Mouse (Mus musculus): ENCODE data around the gene Unc93b1. TPM values are rescaled to one million over a fixed set of nuclear protein-coding genes. Genes with fewer than 3 reads are reported as not detected.

Gene Unc93b1
- 10.5 and 11.1 TPM in 2 replicates for polyA plus RNA-seq (2012; rRNA removed)

DNA sequence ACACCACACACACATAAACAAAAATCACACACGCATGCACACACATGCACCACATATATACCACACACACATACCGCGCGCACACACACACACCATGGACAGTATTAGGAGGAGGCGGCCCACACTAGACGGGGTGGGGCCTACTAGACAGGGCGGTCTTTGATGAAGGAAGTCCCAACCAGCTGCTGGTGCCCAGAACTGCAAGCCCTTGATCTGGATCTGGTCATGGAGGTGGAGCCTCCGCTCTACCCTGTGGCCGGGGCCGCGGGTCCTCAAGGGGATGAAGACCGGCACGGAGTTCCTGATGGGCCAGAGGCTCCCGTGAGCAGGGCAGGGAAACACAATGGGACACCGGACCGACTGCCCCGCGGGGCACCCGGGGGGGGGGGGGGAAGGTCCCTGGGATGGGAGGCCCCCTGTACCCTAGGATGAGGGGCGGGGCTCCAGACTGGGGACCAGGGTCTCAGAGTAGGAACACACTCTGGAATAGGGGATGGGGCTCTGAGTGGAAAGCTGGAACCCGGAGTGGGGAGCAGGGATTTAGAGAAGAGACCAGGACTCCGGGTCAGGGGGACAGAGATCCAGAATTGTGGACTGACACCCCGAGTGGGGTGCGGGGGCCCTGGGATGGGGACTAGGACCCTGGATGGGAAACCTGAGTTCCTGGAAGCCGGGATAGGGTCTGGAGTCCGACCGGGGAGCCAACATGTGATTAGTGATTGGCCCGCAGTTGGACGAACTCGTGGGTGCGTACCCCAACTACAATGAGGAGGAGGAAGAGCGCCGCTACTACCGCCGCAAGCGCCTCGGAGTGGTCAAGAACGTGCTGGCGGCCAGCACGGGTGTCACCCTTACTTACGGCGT is at the start of gene Unc93b1:
TSS of gene Unc93b1 (plus strand) at position 155 of the 864 bp plus-strand sequence.

DNA sequence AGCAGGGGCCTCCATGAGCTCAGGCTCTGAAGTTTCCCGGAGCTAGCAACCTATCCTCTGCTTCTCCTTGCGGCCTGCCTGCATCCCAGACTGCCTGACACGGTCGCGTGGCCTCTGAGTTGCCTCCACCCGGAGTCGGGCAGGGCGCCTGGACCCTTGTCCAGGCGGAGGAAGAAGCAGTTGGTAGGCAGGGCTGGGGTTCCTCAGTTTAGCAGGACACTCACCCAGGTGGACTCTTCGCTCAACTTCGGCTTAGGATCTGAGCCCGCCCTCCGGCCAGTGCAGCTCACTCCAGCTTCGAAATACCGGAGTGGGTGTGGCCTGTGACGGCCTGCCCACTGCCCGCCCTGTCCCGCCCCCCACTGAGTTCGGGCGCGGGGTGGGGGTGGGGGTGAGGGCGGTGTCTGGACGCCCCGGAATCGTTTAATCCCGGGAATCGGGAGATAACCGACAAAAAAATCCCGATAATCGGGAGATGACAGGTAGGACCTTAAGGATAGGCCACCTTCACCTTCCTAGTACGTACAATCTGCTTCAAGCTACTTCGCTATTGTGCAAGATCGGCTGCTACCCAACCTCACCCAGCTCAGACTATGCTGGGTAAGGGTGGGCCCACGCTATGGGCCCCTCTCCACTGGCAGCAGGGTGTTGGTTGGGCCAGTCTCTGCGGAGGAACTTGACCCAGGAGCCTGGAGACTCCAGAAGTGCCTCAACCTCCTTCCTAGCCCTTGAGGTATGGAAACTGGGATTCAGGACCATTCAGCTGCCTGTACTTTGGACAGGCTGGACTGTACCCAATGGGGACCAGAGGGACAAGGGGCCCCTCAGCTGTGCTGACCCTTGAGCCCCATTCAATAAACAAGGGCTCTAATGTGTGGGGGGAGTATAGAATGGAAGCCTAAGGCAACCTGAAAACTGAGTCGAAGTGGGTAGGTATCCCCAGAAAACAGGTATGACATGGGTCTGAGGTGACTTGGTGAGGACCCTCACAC is 27.9 kb upstream of the Unc93b1 start, which contains the start of gene Tcirg1:
TSS of gene Tcirg1 (minus strand) at position 339 of the 992 bp plus-strand sequence.

DNA sequence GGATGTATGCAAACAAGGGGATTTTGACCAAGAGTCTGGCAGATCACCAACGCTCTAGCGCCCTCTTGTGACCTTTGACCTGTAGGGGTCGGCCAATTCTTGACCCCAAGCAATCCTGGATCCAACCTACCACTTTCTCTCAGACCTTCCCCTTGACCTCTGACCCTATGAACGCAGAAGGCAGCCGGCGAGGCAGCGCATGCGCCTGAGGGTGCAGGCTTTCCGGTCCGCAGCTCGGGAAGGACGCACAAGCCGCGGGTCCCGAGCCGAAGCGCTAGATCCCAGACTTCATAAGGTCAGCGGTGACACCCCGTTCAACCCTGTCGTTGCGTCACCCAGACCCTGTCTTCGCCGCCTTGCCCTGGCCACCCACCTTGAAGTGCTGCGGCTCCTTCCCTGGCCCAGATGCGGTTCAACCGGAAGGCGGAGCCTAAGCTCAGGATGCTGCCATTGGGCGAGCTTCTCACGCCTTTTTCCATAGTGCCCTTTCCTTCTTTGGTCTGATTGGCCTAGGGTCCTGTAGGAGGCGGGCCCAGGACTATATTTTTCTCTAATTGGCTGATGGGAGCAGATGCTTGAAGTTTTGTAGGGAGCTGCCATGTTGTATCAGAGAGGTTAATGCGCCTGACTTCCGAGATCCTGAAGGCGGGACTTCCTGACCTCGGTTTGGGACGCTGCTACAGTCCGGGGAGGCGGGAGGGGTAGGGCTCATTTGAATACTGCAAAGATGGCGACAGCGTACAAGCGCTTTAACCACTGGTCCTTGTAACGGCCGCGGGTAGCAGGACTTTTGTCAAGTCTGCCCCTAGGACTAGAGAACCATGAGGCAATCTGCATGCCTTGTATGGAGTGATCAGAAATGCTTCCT is 22.4 kb upstream of the Unc93b1 start, which contains the start of gene Ndufs8:
TSS of gene Ndufs8 (minus strand) at position 438 of the 868 bp plus-strand sequence.

DNA sequence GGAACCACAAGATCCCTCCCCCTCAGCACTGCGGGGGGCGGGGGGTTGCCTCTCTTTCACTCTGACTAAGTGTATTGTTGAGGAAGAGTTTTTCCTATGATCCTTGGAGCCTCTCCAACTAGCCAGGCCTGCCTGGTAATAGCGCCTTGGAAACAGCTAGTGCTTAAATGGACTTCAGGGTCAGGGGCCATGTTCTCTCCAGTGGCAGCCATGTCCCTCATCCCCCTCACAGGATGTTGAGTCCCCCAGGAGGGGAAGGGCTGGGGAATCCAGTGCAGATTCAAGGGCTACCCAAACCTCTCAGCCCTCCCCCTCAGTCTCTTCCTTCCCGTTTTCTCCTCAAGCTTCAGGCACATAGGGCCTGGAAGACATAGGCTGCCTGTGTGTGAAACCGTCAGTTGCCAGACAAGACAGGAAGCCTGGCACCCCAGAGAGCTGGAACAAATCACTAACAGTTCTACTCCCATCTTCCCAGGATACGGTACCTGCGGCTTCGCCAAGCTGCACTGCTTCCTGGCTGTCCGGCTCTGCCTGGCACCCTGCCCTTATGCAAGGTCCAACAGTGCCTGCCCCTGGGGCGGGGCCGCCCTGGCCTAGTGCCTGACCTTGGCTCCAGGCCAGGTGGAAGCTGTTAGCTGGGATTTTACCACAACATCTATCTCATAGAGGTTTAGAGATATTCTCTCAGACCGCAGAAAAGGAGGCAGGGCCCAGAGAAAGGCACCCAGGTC is 5.6 kb upstream of the Unc93b1 start, which contains the start of gene Aldh3b1:
TSS of gene Aldh3b1 (minus strand) at position 598 of the 731 bp plus-strand sequence.

DNA sequence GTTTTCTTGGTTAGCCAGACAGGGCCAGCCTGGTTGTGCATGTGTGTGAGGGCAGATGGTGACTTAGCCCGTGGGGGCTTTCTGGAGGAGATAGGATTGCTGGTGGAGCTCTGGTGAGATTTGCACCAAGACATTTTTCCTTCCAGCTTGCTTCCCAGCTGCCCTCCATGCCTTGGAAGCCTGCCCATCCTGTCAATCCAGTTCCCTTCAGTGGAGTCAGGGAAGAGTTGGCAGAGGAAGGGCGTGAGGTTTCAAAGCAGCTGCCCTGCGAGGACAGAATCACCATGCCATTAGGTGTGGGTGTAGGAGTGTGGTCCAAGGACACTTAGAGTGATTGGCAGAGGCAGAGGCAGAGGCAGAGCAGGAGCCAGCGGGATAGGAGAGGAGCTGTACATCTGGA is 23.5 kb downstream of the Unc93b1 start, which contains the start of gene Aldh3b3:
TSS of gene Aldh3b3 (plus strand) at position 176 of the 400 bp plus-strand sequence.

DNA sequence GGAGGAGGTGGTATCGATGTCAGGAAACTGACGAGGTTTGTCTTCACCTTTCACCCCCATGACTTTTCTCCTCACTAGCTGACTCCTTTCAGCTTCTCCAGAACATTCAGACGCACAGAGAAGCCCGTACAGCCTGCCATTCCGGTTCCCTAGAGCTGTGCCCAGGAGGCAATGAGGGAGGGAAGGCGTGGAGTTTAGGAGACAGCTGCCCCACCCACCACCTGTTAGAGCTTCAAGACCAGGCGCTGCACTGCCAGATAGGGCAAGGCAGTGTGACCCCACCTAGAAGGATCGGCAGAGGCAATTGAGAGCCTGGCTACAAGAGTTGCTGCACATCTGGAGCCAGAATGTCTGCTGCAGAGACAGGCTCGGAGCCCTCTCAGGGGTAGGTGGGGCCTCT is 37.2 kb downstream of the Unc93b1 start, which contains the start of gene Aldh3b2:
TSS of gene Aldh3b2 (plus strand) at position 100 of the 400 bp plus-strand sequence.

DNA sequence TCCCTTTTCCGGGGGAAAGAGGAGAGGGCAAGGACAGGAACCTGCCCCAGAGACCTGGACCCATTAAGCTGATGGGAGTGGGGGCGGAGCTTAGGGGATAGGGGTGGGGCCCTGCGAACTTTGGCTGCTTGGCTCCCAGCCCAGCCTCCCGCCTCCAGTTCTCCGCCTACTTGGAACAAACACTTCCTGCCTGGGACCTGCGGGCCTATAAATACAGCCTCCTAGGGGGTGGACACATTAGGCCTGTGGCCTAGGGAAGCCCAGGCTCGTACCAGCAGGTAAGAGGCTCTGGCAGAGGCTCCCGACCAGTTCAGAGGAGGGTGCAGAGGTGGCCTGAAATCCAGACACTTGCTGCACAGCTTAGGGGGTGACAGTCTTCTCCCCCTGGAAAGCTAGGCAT is 51.3 kb downstream of the Unc93b1 start, which contains the start of gene Acy3:
TSS of gene Acy3 (plus strand) at position 237 of the 400 bp plus-strand sequence.

DNA sequence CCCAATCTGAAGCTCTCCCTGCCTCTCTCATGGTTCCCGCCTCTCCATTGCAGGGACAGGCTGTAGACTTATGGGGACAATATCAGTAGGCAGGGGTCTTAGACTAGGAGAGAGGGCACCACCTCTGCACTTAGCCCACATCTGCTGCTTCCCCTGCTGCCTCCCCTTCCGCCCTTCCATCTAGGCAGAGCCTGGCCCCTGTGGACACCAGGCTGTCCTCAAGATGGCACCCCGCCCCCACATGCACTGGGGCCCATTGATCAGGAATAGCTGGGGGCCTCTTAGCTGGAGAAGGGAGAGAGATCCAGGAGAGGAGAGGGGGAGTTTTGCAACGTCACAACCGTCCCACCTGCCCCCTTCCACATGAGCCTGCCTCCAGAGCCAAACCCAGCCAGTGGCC is 57.4 kb downstream of the Unc93b1 start, which contains the start of gene Tbx10:
TSS of gene Tbx10 (plus strand) at position 337 of the 400 bp plus-strand sequence.

Other genes starting within 250 kb of the Unc93b1 start
- gene Lrp5, start 248.6 kb upstream of the Unc93b1 start, polyA plus RNA-seq (2012; rRNA removed), result 3.3 and 4.1 TPM in 2 replicates
- gene 1810055G02Rik, start 226.9 kb upstream of the Unc93b1 start, polyA plus RNA-seq (2012; rRNA removed), result 37.1 and 41.0 TPM in 2 replicates
- gene Kmt5b, start 167.8 kb upstream of the Unc93b1 start, polyA plus RNA-seq (2012; rRNA removed), result 48.4 and 49.2 TPM in 2 replicates
- gene Chka, start 83.4 kb upstream of the Unc93b1 start, polyA plus RNA-seq (2012; rRNA removed), result 111 and 120 TPM in 2 replicates
- gene Tcirg1, start 28.1 kb upstream of the Unc93b1 start, polyA plus RNA-seq (2012; rRNA removed), result 37.4 and 44.0 TPM in 2 replicates
- gene Ndufs8, start 22.4 kb upstream of the Unc93b1 start, polyA plus RNA-seq (2012; rRNA removed), result 198 and 215 TPM in 2 replicates
- 1.9 and 2.2 TPM in 2 replicates for gene Aldh3b1, start 5.4 kb upstream of the Unc93b1 start, polyA plus RNA-seq (2012; rRNA removed)
- gene Aldh3b3, start 23.5 kb downstream of the Unc93b1 start, polyA plus RNA-seq (2012; rRNA removed), result 0.03 TPM in 2 replicates
- gene Aldh3b2, start 37.1 kb downstream of the Unc93b1 start, polyA plus RNA-seq (2012; rRNA removed), result 1.4 and 1.5 TPM in 2 replicates
- gene Acy3, start 51.4 kb downstream of the Unc93b1 start, polyA plus RNA-seq (2012; rRNA removed), result 2.5 and 3.3 TPM in 2 replicates
- 0.04 and 0.07 TPM in 2 replicates for gene Tbx10, start 57.6 kb downstream of the Unc93b1 start, polyA plus RNA-seq (2012; rRNA removed)
- gene Nudt8, start 65.4 kb downstream of the Unc93b1 start, polyA plus RNA-seq (2012; rRNA removed), result 10.6 and 16.8 TPM in 2 replicates
- 8.0 and 9.6 TPM in 2 replicates for gene Gm49405, start 65.4 kb downstream of the Unc93b1 start, polyA plus RNA-seq (2012; rRNA removed)
- 25.8 and 27.8 TPM in 2 replicates for gene Doc2g, start 68.1 kb downstream of the Unc93b1 start, polyA plus RNA-seq (2012; rRNA removed)
- 204 and 205 TPM in 2 replicates for gene Ndufv1, start 77.6 kb downstream of the Unc93b1 start, polyA plus RNA-seq (2012; rRNA removed)
- 361 and 368 TPM in 2 replicates for gene Gstp1, start 102.8 kb downstream of the Unc93b1 start, polyA plus RNA-seq (2012; rRNA removed)
- gene Gstp2, start 110.8 kb downstream of the Unc93b1 start, polyA plus RNA-seq (2012; rRNA removed), result 3.1 and 10.4 TPM in 2 replicates
- gene Gstp3, start 124.4 kb downstream of the Unc93b1 start, polyA plus RNA-seq (2012; rRNA removed), result not detected in 2 replicates
- 0.25 TPM in 1 of 2 replicates, not detected in the other for gene Cabp2, start 146.4 kb downstream of the Unc93b1 start, polyA plus RNA-seq (2012; rRNA removed)
- gene Cdk2ap2, start 162.0 kb downstream of the Unc93b1 start, polyA plus RNA-seq (2012; rRNA removed), result 61.3 and 62.9 TPM in 2 replicates
- gene Pitpnm1, start 164.8 kb downstream of the Unc93b1 start, polyA plus RNA-seq (2012; rRNA removed), result 217 and 226 TPM in 2 replicates
- 116 and 124 TPM in 2 replicates for gene Aip, start 190.7 kb downstream of the Unc93b1 start, polyA plus RNA-seq (2012; rRNA removed)
- gene Gpr152, start 204.6 kb downstream of the Unc93b1 start, polyA plus RNA-seq (2012; rRNA removed), result 0.03 and 0.06 TPM in 2 replicates
- 0.08 and 0.12 TPM in 2 replicates for gene Cabp4, start 208.8 kb downstream of the Unc93b1 start, polyA plus RNA-seq (2012; rRNA removed)
- gene Coro1b, start 213.4 kb downstream of the Unc93b1 start, polyA plus RNA-seq (2012; rRNA removed), result 261 and 276 TPM in 2 replicates
- 1.1 and 1.3 TPM in 2 replicates for gene Ptprcap, start 218.4 kb downstream of the Unc93b1 start, polyA plus RNA-seq (2012; rRNA removed)
- 60.8 and 68.3 TPM in 2 replicates for gene Rps6kb2, start 228.2 kb downstream of the Unc93b1 start, polyA plus RNA-seq (2012; rRNA removed)
- gene Carns1, start 240.3 kb downstream of the Unc93b1 start, polyA plus RNA-seq (2012; rRNA removed), result 4.6 and 4.9 TPM in 2 replicates

Measured in central nervous system, embryonic 18 days (tissue).